Mouse (Mus musculus) thymus, postnatal 25 days (tissue): ENCODE data around the gene Yipf7.

Source experiments
- DNase-seq: peaks from one replicate; pipeline ENCODE4 v3.0.0; 2022

Yipf7 gene

DNA sequence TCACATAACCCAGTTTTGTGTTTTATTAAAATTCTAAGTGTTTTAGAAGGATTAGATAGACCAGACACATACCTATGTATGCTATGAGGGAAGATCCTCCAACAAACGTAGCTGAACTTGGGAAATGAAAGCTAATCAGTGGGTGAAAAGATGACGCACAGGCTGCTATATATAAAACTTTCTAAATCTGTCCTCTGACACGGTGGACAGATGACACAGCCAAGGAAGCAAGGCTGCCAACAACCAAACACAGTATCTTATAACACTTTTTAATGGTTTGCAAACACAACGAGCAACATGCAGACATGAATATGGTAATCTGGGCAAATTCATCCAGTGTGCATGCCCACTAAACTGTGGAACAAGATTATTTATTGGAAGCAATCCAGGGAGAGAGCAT, at the start of gene Yipf7:
Gene Yipf7 (minus strand): TSS at position 160 of the 400 bp plus-strand sequence.
- no peak for DNase-seq

DNA sequence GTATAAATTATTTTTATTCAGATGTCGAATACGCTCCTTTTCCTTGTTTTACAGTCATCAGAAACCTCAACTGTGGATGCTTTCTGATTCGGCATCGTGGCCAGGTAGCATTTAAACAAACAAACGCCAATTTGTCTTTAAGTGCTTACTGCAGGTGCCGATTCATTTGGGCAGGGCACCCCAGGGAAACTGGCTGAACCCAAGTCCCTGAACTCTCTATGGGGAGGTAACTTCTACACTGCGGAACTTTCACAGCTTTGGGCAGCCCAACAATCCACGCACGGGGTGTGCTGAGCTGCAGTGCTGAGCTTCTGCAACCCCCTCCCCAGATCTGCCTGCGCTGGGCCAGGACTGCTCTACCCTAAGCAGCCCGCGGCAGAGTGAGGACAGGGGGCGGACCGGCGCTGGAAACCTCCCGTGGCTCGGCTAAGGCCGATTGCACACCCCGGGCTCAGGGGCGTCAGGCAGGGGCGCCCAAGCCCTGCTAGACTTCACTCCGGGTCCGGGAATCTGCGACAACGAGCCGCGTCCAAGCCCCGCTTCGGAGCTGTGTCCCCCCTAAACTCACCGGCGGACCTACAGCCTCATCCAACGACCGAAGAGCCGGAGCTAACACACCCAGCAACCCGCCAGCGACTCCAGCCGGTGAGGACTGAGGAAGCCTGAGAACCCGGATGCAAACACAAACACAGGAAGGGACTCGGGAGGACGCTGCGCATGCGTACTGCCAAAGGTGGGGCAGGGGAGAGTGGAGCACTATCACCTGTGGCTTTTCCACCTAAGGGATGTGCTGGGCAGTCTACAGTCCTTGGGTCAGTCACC, 49.4 kb upstream of the Yipf7 start, which contains the start of gene Gnpda2:
Gene Gnpda2 (minus strand): TSS at position 701 of the 822 bp plus-strand sequence.
- DNase-seq = peak; percentile 84

DNA sequence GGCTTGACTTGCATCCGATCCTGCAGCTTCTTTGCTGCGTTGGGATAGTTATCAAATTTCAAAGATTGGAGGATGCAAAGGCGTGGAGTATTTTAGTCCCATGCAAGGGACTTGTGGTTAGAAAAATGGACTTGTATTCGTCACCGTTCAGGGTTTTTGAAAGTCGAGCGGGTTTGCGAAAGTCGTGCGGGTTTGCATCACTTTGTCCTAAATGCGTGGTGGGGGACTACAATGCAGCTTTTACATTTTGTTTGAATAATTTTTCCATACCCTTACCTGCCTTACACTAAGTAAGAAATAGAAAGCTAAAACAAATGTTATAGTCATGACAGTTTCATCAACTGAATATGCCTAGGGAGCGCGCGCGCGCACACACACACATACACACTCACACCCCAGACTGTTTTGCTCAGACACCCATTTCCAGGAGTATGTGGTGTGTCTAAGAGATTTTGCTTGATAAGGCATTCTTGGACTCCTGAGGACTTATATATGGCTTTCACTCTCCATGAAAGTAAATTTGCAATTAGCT, 15.0 kb upstream of the Yipf7 start:
- DNase-seq = no peak

DNA sequence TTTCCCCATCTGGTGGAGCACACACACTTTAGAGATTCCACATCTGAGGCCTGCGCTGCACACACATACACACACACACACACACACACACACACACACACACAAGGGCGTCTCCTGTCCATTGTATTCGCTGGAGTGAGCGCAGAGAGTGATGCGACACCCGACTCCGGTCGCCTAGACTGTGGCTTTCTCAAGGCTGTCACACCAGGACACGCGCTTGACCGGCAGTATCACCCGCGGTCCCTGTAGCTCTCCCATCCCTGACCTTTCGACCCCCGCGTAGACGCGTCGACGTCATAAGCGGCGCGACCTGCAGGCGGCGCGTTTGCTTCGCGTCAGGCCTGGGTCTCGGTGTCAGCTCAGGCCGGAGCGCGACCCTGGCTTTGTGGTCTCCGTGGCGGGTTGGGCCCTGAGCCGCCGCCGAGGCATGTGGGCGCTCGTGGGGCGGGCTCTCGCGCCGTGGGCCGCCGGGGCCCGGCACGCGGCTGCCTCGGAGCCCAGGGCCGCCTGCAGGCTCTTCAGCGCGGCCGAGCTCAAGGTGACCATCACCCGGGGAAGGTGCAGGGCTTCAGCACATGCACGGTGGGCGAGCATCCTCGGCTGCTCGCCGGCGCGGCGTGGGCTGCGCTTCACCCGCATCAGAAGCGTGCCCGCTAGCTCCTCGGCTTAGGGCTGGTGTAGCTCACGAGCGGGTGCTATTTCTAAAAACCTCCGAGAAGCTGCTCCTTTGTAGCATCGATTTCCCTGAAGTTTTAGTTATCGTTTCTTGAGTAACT, 14.4 kb upstream of the Yipf7 start, which contains the start of gene Guf1:
Gene Guf1 (plus strand): TSS at position 296 of the 776 bp plus-strand sequence.
- DNase-seq = peak; percentile 95

DNA sequence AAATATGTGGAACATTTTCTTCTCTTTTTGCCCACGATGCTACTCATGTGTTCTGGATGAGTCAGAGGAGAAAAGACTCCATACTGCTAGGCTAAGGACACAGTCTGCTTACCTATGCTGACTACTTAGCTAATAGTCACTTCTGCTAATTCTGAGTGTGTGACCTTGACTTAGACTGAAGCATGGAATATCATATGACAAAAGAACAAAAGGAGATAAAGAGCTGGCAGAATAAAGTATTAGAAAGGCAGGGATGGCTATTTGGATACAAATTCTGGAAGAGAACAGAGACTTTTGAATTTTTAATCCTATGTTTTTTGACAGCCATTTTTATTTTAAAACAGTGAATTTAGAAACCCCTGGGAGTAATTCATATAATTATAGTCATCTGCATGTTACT, 768 bp downstream of the Yipf7 start:
- no peak for DNase-seq

DNA sequence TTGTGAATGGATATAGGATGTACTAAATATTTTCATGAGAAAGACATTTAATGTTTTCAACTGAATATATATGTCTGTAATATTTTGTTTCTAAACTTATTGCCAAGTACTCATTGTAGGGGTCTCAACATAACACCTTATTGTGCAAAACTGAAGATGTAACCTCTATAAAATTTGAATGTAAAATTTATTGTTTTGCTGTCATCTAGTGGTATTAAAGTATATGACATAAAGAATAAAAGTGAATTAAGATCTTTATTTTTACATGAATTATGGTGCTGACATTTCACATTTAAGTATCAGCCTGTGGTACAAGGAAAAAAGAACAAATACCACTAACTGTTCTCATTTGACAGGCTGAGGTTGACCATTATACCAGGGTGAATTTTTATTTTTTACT, 18.5 kb downstream of the Yipf7 start:
- DNase-seq = no peak

DNA sequence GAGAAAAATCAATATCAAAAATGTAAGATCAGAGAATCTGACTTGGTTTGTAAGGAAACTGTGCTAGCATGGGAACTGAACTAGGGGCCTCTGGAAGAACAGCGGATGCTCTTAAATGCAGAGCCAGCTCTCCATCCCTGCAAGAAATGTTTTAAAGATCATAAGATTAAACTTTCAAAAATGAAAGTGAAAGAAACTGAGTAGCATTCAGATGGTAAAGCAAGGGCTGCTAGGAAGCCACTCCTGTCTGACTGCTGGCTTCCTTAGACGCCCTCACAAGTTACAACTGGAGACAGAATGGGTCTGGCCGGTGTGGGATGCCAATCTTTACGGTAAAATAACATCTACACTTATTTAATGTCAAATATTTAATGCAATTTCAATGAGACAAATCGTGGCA, 20.4 kb downstream of the Yipf7 start:
- no peak for DNase-seq

DNA sequence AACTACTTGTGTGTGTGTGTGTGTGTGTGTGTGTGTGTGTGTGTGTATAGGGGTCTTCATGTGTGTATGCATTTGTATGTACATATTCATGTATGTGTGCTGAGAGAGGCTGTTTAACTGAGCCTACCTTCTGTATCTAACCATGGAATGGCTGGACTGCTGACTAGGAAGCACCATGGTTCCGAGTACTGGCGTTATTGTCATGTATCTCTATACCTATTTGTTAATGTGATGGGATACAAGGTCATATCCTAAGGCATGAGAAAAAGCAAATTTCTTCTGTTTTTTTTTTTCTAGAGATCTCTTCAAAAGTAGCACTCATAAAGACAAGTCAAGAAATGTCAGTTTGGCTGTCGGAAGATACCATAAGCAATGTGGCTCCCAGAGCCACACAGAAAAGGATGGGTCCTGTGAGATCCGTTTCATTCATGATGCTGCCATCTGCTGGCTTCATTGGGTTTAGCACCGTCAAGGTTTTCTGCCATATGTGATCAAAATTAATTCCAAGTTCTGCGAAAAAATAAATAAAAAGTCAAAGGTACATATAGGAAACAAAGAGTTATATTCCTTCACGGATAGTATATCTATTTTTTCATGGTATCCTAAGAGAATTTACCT, 21.7 kb downstream of the Yipf7 start:
- DNase-seq = peak; percentile 6

DNA sequence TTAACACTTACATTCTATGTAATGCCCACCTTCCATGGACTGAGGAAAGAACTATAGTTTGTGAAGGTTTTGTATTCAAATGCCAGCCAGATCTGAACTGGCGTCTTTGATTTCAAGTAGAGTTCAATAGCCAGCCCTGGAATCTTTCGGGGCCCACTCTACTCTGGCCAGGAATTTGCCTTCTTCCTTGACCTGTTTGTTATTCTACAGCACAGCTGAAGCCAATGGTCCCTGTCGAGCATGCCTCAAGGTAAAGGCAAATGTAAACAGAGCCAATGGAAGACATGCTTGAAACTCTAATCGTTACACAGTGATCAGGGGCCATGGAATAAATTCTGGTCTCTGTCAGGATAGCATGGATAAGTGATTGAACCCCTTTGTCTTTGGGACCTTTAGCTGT, 30.2 kb downstream of the Yipf7 start:
- DNase-seq = no peak

DNA sequence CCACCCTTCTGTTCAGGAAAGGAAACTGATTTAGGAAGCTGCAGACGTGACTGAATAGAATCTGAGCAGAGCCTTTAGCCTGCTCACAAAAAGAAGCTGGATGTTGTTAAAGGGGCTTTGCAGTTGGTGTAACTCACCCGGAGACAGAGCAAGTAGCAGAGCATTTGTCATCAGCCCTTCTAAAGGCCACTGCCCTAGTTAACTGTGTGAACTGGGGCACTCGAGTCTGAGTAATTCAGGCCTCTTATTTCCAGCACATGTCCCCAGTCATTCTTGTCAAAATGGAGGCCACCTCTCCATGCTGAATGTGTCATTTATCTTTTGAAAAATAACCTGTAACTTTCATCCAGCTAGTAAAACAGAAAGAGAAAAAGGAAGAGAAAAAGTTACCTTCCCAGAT, 30.8 kb downstream of the Yipf7 start:
- DNase-seq = no peak

DNA sequence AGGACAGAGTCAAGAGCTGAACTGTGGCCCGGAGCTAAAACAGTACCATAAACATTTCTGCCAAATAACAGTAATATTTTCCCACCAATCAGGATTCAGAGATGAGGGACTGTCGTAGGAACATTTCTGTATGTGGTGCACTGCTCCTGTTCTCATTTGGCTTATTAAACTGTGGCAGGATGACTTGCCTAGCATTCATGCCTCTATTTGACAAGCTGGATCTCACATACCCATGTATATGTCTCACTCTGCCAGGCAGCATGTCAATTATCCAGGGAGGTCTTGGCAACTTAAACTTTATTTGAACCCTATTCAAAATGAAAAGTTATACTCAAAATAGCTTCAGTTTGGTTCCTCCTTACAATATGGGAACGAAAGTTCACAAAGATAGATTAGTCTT, 35.4 kb downstream of the Yipf7 start:
- no peak for DNase-seq

DNA sequence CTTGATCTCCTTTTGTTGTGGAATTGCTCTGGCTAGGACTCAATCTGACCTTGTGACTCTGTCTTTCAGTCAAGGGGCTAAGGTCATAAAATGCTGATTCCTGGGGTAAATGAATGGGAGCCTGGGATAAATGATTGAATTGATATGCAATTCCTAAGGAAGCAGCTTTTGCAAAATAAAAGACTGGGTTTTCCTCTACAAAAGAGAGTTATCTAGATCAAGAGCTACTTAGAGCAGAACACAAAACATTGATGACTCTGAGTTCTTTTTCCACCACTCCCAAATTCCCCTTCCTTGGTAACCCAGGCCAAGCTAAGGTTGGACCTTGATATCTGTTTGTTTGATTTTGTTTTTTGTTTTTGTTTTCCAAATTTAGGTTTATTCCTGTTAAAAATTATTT, 53.4 kb downstream of the Yipf7 start:
- no peak for DNase-seq

DNA sequence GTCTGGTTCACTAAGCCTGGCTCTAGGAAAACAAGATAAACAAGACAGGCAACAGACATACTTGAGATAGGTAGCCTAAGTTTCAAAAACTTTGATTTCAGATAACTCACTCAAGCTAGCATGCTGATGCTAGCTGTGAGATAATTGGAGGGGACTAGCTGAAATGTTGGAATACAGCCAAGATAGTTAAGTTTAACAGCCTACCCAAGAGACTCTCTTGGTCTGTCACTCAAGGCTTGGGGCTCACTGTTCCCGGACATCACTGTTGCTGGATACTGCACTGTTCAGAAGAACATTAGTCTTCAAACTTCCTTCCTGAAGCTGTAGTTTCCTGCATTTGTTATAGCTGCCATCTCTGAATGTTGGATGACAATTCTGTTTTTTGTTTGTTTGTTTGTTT, 74.9 kb downstream of the Yipf7 start:
- DNase-seq = no peak
